Mouse (Mus musculus) kidney, adult 8-10 months (tissue): Measurements from ENCODE around the gene Tceanc2.

Experiments
- DNase-seq, 2 experiments: peaks; one replicate each; pipeline ENCODE4 v3.0.0; 2022

Gene Tceanc2

GRCm38 (mm10) chr4:107178182-107178829, 610 bp downstream of the Tceanc2 start, which contains the start of gene Tmem59:
Gene Tmem59 (plus strand): TSS chr4:107178399.
- peak; percentile 98 to 99 for DNase-seq

GRCm38 (mm10) chr4:107177506-107177905, 1.4 kb downstream of the Tceanc2 start:
- DNase-seq, result no peak

- DNase-seq, result no peak
These were observed 11.1 kb downstream of the Tceanc2 start for GRCm38 (mm10) chr4:107167798-107168197.

GRCm38 (mm10) chr4:107166700-107167099, 12.2 kb downstream of the Tceanc2 start:
- no peak for DNase-seq

- peak; percentile 61 to 79 for DNase-seq
These were observed 14.9 kb downstream of the Tceanc2 start for GRCm38 (mm10) chr4:107163756-107164587.

- no peak for DNase-seq
These were observed 15.6 kb downstream of the Tceanc2 start for GRCm38 (mm10) chr4:107163341-107163740.

GRCm38 (mm10) chr4:107160181-107160580, 18.7 kb downstream of the Tceanc2 start:
- no peak for DNase-seq

DNA sequence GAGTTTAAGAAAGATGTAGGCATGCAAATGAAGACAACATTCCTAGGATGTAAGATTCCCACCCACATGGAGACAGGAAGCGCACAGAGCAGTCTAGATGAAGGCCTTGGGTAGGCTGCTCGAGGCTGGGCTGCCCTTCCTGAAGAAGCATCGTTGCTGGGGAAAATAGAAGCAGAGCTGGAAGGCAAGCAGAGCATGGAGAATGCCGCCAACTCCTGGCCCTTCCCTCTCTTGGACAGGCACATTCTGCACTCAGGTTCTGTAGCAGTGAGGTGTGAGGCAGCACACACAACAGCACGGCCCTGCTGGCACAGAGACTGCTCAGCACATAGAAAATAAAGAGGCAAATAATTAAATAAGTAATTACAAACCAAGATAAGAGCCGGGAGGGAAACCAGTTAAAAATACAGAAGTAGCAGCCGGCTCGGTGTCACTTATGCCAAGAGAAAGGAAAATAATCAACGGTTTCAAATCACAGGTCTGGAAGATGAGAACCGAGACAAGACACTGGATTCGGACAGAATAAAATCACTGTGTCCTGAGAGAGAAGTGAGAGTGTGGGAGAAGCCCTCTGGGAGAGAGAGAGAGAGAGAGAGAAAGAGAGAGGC, 19.6 kb downstream of the Tceanc2 start:
- DNase-seq, result no peak

GRCm38 (mm10) chr4:107156983-107157401, 21.9 kb downstream of the Tceanc2 start:
- DNase-seq, result peak; percentile 56 to 79

DNA sequence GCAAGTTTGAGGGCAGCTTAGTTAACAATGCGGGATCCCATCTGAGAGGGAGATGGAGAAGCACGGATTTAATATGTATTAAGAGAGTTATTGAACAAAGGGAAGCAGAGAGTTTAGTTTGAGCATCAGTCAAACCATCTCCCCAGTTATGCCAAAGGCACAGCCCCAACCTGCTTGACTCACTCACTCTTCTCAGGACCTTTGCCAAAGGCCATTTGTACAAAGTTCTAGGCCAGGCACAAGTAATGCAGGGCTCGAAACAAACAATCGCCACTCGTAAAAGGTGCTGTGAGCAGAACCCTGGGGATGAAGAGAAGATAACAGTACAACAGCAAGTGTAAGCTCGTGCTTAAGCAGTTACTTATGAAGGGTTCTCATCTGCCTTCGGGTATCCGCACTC, 26.3 kb downstream of the Tceanc2 start:
- DNase-seq, result no peak

DNA sequence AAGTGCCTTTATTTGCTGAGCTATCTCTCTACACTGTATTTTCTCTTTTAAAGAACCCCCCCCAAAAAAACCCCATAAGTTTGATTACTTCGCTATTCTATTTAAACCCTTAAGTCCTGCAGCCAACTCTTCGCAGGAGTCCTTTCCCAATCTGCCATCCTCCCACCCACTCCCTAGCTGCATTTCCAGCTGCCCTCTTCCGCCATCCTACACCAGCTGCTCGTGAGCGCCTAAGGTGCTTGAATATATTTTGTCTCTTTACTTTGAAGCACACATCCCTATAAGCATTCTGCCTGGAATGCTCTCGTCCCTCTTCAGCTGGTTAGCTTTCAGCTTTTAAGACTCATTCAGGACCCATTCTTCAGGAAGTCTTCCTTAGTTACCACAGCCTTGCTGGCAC, 27.9 kb downstream of the Tceanc2 start:
- DNase-seq, result no peak

DNA sequence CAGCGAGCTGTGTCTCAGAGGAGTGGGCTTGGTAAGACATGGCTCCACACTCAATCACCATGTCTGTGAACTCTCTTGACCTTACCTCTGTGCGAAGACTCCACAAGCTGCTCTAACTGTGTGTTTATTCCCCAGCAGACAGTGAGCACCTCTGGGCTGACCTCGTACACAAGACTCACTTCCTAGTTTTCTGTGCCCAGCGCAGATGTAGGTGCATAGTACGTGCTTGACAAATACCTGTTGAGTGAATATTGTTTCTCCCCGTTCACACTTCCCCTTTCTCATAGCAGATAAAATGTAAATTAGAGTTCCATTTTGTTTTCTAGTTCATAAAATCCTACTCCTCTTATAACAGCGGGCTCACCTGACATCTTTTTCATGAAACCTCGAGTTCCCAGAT, 35.4 kb downstream of the Tceanc2 start:
- no peak for DNase-seq

GRCm38 (mm10) chr4:107139836-107140631, 38.9 kb downstream of the Tceanc2 start:
- DNase-seq, result no peak

DNA sequence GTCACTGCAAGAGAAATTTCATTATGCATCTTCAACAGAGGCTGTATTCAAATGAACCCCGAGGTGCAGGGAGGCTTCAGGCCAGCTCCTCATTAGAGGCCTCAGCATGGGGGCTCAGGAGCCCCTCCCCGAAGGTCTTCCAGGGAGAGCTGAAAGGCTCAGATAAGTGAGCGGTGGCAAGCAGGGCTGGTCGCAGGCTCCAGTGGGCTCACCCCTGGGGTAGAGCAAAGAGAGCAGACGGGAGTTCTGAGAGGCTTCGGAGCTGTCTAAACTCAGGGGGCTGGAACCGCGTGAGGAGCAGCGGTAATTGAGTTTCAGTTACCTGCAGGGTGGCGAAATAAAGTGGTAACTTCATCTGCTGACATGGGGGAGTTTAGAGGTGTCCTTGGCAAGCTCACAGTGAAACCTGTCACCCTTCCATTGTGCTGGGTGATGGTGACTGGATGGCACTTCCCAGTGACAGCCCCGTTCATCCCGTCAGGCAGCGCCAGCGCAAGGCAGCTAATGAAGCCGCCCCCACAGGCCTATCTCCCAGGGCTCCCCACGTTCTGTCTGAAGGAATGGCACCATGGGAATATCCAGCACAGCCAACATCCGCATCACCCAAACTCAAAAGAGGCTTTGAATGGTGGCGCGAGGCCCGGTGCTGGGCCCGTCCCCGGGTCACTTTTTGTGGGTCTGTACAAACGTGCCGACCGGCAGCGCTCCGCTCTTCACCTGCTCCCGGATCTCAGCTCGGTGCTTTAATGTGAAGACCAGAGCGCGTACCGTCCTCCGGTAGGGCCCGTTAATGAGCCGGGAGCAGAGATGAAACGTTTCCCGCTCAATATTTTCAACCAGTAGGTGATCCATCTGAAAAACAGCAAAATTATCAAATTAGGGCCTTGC, 39.7 kb downstream of the Tceanc2 start:
- DNase-seq, result no peak

DNA sequence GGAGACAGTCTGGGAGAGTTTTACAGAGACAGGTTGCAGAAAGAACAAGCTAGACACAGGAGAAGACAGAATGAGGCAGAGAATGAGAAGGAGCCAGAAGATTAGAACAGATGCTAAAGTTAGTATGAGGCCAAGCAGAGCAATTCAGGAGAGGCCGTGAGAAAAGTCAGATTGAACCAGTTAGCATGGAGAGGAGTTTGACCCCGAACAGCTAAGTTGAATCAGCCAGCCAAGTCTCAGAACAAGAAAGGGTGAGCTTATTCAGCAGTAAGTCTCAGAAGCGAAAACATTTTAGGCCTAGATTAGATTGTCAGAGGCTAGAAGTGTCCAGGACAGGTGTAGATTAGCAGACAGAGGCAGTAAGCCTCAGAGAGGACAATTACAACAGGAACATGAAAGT, 42.4 kb downstream of the Tceanc2 start:
- peak; percentile 50 to 67 for DNase-seq

- no peak for DNase-seq
These were observed 43.3 kb downstream of the Tceanc2 start for GRCm38 (mm10) chr4:107135663-107136062.

- no peak for DNase-seq
These were observed 44.0 kb downstream of the Tceanc2 start for GRCm38 (mm10) chr4:107134891-107135290.

DNA sequence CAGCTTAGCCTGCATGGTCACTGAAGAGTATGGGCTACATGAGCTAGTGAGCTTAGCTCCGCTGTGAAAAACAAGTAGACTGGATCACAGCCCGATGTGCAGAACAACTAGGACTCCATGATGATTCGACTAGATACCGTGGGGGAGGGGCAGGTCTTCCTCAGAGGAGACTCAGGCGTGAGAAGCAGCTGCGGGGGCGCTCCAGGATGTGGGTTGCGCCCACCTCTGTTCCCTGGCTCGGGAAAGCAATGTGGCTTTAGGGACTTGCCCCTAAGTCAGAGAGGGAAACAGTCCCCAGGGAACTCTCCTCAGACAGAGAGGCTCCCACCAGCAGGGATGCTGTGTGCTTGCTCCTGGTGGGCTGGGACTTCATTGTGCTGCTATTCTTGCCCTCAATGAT, 48.4 kb downstream of the Tceanc2 start:
- DNase-seq, result no peak

GRCm38 (mm10) chr4:107129373-107129772, 49.5 kb downstream of the Tceanc2 start:
- no peak for DNase-seq

DNA sequence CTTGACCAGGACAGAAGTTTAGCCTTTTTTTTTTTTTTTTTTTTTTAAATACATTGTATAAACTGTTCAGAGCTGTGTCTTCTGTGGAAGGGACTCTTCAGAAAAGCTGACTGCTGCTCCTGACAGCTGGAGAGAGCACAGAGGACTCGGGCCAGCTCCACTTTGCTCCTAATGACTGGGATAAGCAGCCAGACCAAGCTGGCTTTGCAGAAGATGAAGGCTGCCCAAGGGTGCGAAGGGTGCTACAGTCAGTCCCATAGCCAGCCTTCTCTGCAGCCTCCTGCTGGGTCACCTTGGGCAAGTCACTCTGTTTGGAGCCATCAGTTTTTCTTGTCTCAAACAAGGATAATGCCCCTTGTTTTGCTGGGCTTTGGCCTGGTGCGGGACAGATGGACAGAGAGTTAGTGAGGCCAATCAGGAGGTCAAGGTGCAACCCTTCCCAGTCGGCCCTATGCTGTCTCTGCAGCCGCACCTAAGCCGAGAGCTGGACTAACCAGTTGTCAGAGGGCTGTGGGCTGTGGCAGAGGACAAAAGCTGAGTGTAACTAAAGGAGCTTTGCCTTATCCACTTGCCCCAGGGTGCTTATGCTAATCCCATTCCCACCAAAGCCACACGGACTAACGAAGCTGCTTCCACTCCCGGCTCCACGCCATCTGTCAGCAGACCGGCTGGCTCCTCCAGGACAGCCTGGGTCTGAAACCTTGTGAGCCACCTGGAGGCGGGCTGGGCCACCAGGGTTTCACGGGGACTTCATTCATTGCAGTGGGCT, 50.8 kb downstream of the Tceanc2 start:
- DNase-seq, result no peak

- no peak for DNase-seq
These were observed 51.9 kb downstream of the Tceanc2 start for GRCm38 (mm10) chr4:107126891-107127524.
